Mouse (Mus musculus): ENCODE data around the gene Aebp2. TPM values are rescaled to one million over a fixed set of nuclear protein-coding genes. Genes with fewer than 3 reads are reported as not detected.
"Not testable (repeated sequence)": the region's sequence is repeated elsewhere in the genome, so short reads cannot be mapped to it uniquely, and the experiment has no call there.

Aebp2 gene
- 10 to 100 TPM; 50.8 to 54.2 TPM for total RNA-seq (2021)
- long read RNA-seq, experiment 1, transcript Aebp2-202 (8 exons, 3,727 nt): major isoform, 18 of 57 reads
- long read RNA-seq, experiment 1, partial matches to known transcripts: 4 of 57 reads
- long read RNA-seq, experiment 1, other reads (novel, unspliced or antisense): 34 of 57 reads
- long read RNA-seq, experiment 2, transcript Aebp2-202 (8 exons, 3,727 nt): major isoform, 6 of 11 reads
- long read RNA-seq, experiment 2, partial matches to known transcripts: 0 of 11 reads
- long read RNA-seq, experiment 2, other reads (novel, unspliced or antisense): 5 of 11 reads

- DNase-seq: peak in 1 of 2 experiments; percentile 5
Observed at GRCm38 (mm10) chr6:140622391-140623225, at the start of gene Aebp2. Aebp2 (plus strand) TSS chr6:140622663.

- no peak for DNase-seq
Observed at GRCm38 (mm10) chr6:140574943-140575342, 47.5 kb upstream of the Aebp2 start.

DNA sequence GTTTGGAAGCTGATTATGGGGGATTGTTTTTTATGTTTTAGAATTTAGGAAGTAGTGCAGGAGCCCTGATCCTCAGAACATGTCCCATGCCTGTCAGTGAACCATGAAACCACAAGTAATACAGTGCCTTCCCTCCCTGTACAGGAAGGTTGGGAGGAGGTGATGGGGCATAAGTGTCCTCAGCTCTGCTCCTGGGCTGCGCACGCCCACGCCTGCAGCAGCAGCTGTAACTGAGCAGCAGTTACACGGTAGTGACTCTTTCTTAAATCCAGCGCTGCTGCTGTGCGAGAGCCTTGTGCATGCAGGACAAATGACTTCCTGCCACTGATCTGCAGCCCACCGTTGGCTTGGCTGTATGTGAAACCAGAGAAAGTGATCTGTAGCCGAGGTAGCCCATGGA, 46.3 kb upstream of the Aebp2 start:
- no peak for DNase-seq

DNA sequence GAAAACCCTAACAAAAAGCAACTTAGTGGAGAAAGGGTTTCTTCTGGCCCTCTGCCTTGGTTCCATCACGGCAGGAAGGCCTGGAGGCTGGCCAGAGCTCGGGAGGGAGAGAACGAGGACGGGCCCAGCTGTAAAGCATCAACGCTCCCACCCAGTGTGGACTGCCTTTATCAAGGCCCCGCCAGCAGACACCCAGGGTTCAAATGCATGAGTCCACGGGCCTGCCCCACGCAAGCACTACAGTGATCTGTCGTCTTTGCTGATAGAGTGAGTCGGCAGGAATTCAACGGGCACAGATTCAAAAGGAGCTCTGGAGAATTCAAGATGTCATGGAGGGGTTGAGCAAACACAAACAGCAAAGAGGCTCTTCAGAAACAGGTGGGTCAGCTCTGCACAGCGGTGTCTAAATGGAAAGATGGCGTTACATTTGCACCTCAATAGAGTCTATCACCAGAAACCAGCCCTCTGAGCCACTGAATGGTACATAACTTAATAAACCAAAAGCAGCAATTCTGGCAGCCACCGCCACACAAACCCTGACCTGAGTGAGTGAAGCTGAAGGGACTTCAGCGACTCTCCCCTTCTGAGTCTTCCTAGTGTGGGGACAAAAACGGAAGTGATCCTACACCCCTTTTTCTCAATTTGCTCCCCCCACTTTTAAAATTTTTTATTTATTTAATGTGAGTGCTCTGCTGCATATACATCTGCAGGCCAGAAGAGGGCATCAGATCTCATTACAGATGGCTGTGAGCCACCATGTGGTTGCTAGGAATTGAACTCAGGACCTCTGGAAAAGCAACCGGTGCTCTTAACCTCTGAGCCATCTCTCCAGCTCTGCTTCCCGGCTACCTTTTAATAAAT, 45.3 kb upstream of the Aebp2 start:
- no peak for DNase-seq

DNA sequence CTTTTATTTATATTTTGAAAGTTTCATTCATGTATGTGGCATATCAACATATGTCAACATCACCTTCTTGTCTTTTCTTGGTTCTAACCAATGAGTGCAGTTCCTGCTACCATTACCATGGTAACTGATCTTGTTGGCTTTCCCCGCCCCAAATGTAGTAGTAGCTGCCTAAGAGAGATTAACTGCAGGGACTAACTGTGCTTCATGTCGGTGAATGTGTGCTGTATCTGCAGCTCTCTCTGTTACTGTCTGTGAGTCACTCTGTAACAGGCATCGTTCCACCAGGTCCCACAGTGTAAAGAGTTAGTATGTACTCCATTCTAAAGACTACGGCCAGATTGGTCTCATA, 44.7 kb upstream of the Aebp2 start:
- no peak for DNase-seq

DNA sequence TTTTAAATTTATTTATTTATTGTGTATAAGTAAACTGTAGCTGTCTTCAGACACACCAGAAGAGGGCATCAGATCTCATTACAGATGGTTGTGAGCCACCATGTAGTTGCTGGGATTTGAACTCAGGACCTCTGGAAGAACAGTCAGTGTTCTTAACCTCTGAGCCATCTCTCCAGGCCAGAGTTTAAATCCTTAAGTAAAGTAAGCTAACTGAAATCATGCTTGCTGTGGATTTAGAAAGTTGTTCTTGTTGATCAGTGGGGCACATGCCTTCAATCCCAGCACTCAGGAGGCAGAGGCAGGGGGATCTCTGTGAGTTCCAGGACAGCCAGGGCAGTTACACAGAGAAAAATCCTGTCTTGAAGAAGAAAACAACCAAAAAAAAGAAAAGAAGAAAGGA, 43.5 kb upstream of the Aebp2 start:
- DNase-seq: not testable (repeated sequence)

- no peak for DNase-seq
Observed at GRCm38 (mm10) chr6:140580170-140580569, 42.3 kb upstream of the Aebp2 start.

- no peak for DNase-seq
Observed at GRCm38 (mm10) chr6:140586714-140587259, 35.7 kb upstream of the Aebp2 start.

- DNase-seq: peak; percentile 49 to 59
Observed at GRCm38 (mm10) chr6:140591331-140591730, 31.1 kb upstream of the Aebp2 start.

DNA sequence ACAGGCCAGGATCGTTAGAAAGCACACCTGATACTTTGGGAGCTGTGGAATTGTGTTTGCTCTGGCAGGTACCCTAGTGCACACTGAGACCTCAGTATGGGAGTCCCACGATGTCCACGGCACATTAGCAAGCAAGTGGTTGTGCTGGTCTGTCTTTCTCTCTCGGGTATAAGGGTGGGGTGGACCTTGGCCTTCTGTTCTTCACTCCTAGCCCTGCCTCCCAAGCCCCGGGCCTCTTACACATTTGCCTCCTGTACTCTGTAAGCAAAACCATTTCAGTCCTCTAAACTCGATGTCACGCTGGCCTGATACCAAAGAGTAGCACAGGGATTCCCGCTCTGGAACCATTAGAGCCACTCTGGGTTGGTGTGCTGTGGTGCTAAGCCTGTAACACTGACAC, 29.8 kb upstream of the Aebp2 start:
- no peak for DNase-seq

DNA sequence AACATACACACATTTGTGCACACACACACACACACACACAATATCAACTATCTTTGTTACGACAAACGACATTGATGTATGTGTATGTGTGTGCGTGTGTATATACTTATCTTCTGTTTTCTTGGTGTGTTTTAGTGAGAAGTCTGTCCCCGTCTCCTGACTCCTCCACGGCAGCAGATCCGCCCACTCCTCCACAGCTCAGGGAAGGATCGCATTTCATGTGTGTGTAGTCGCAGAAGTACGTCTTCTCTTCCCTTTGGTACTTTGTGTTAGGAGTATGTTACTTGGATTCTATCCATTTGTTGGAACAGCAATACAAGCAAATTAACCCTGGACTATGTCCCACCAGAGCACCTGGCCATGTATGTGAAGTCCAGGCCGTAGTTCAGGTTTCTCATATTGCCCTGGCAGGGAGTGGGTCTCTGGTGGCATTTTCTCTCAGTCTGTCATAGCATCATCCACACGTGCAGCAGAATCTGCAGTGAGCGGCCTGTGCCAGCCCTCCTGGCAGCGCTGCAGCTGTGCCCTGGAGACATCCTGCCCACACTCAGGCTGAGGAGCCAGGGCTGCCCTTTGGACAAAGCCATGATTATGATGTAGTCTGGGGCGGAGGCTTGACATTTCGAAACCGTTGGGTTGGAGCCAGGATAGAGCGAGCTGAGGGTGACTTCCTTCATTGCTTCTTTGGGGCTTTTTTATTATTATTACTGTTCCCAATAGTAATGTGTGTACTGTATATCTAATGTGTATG, 28.9 kb upstream of the Aebp2 start:
- peak; percentile 85 to 87 for DNase-seq

DNA sequence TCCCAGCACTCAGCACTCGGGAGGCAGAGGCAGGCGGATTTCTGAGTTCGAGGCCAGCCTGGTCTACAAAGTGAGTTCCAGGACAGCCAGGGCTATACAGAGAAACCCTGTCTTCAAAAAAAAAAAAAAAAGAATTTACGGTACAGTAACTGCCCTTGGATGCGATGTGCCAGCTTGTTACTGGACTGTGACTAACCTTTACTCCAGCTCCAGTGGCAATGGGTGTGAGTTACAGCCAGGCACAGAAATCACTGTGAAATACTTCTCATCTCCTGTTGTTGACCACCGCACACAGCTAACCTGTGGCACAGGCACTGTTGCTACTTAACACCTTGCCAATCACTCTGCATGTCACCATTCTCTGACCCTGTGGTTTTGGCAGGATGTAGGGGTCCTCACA, 26.9 kb upstream of the Aebp2 start:
- not testable (repeated sequence) for DNase-seq

- DNase-seq: no peak
Observed at GRCm38 (mm10) chr6:140597381-140598329, 24.8 kb upstream of the Aebp2 start.

- DNase-seq: no peak
Observed at GRCm38 (mm10) chr6:140598516-140598915, 23.9 kb upstream of the Aebp2 start.

- no peak for DNase-seq
Observed at GRCm38 (mm10) chr6:140599337-140599736, 23.1 kb upstream of the Aebp2 start.

- DNase-seq: not testable (repeated sequence)
Observed at GRCm38 (mm10) chr6:140600671-140601070, 21.8 kb upstream of the Aebp2 start.

- no peak for DNase-seq
Observed at GRCm38 (mm10) chr6:140601175-140601574, 21.3 kb upstream of the Aebp2 start.

DNA sequence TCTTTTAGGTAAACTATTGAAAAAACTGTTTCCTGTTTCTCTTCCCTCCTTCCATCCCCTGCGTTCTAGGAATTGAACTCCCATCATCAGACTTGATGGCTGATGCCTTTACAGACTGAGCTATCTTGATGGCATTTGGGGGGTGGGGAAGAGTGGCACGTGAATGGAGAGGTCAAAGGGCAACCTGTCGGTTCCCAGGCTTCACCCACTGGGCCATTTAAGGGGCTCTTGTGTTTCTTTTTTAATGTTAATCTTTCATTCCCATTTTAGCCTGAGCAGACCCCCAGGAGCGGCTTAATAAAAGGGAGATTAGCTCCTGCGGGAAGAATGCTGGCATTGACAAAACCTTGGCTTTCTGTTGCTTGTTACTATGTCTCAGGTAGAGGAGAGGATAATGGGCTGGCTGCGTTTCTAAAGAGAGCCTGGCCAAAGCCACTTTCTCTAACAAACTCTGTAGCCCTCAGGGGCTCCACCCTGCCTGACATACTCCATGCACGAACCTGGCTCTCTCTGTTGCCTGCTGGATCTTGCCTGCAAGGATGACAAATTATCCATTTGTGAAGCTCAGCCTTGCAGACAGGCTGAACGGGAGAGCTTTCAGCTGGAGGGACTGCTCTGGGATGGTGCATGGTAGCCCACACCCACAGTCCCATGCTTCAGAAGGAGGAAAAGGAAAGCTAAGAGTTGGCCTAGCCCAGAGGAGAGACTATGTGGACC, 19.1 kb upstream of the Aebp2 start:
- no peak for DNase-seq

DNA sequence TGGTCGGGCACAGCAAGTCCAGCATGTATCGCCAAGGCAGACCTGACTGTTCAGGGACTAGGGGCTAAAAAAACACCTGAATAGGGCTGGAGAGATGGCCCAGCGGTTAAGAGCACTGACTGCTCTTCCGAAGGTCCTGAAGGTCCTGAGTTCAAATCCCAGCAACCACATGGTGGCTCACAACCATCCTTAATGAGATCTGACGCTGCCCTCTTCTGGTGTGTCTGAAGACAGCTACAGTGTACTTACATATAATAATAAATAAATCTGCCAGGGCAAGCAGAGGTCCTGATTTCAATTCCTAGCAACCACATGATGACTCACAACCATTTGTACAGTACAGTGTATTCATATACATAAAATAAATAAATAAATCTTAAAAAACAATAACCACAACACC, 17.3 kb upstream of the Aebp2 start:
- not testable (repeated sequence) for DNase-seq

DNA sequence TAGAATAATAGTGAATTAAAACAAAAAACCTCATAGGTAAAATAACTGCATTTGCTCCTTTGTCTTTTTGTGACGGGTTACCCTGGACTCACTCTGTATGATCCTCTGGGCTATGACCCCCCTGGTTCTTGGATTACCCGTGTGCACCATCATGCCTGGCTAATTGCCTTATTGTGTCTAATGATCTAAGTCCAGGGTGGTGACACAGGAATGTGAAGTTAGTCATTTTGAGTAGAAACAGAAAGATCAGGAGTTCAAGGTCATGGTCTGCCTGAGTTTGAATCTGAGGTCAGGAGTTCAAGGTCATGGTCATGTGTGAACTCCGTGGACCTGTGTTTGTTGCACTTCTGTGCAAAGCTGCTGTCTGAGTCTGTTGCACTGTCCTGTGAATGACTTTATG, 16.7 kb upstream of the Aebp2 start:
- no peak for DNase-seq

Measured in adrenal gland, postnatal 36 days (tissue).